ENCODE assay signal across 10 mouse cellular contexts in the genomic region with DNA sequence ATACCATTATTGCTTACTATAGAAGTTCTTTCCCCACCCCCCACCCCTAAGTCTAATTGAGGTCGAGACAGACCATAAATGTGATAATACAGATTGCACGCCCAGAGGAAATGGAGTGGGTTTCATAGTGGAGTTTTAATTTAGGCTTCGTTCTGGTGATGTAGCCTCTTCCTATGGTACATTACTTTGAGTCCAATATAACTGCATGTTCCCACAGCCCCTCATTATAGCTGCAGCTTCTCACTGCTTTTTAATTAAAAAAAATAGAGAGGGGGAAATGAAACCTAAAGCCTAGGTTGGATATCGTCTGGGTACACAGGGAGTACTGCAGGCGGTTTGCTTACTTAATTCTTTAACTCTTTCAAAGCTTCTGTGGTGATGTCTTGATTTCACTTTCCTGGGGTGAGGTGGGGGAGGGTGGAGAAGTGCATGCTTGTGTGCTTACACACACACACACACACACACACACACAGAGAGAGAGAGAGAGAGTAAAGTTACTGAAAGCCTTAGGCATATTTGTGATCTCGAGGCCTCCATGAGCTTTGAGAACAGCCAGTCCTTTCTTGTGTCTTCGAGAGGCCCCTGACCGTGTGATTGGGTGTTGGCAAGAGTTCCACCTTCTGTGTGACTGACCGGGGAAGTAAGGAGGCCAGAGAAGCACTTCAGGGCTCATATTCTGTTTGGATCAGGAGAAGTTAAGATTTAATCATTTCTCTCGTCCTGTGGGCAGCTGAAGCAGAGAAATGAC. TPM values are rescaled to one million over a fixed set of nuclear protein-coding genes. Genes with fewer than 3 reads are reported as not detected.
A peak's percentile ranks its signal among the peaks of the same experiment; 100 is the strongest.
DNase-seq lines count a peak whose midpoint lies in the region; ATAC-seq lines count a peak whose summit lies in the region.
"Had no signal": no experiment of that assay in that cellular context is flagged by ENCODE, and none has a peak within 500 bp of the region (broad histone marks: within the 10 kb centered on the region; RNA-seq: fewer than 3 reads in every experiment).

No protein-coding gene starts in this region.

- H3K4me1 ChIP-seq in hindbrain, embryonic 13.5 days (replicated peaks): peaks cover 65% of the 10 kb centered on the region

- ATAC-seq in hindbrain, embryonic 13.5 days (ENCODE audit: low FRiP score): peak; percentile 62

- DNase-seq in embryo, embryonic 10.5 days (ENCODE audit: low spot score): peak; percentile 37
- no peak for DNase-seq in embryo, embryonic 9.5 days (ENCODE audit: extremely low spot score)
- peak; percentile 22 for DNase-seq in 3T3-L1 (ENCODE audit: low read depth, low spot score)
- DNase-seq in lung, postnatal 36 days: peak; percentile 74
- no peak for DNase-seq in right cerebral cortex, postnatal 10 days (ENCODE audit: low spot score in 2 of 2)
- no peak for DNase-seq in frontal cortex, postnatal 36 days (ENCODE audit: low spot score in 2 of 2)
- no peak for DNase-seq in frontal cortex, adult 2 months (ENCODE audit: extremely low spot score in 1 of 2, low spot score in 1 of 2)

- 40% methylated on average over 10 of the region's 10 CpGs for whole genome bisulfite sequencing in hindbrain, embryonic 13.5 days

- peak overlapping the region; percentile 39 for H3K9ac ChIP-seq in hindbrain, embryonic 13.5 days

- H3K4me3 ChIP-seq in hindbrain, embryonic 13.5 days: no peak overlapping the region

- H3K36me3 ChIP-seq in hindbrain, embryonic 13.5 days: no peaks in the 10 kb centered on the region

- no peaks in the 10 kb centered on the region for H3K27me3 ChIP-seq in hindbrain, embryonic 13.5 days

- no peaks in the 10 kb centered on the region for H3K9me3 ChIP-seq in hindbrain, embryonic 13.5 days

- H3K4me2 ChIP-seq in hindbrain, embryonic 13.5 days: no peak overlapping the region; the same call in 1 of the 2 replicates
- H3K4me2 ChIP-seq: heart, embryonic 11.5 days; liver, embryonic 11.5 days had no signal

- H3K27ac ChIP-seq in hindbrain, embryonic 13.5 days: peak overlapping the region; percentile 82

RNA-seq across cellular contexts. Expression of a gene that starts 31.7 kb away (rescaled TPM):
- 70.6 and 72.8 TPM in 2 replicates for polyA plus RNA-seq in hindbrain, embryonic 13.5 days (2015; fragmentation: Nextera tagmentation; extraction: Ambion mirVana)
- polyA plus RNA-seq in frontal cortex, adult 2 months (2012; rRNA removed): 29.1 and 30.8 TPM in 2 replicates

Comparison
In these comparisons a context has a peak if more than half of its experiments do, and no peak if none do; other contexts are left out.
1. DNase-seq: peak in embryo, embryonic 10.5 days (single experiment), 3T3-L1 (single experiment) and lung, postnatal 36 days (single experiment); none in embryo, embryonic 9.5 days (single experiment), right cerebral cortex, postnatal 10 days (0 of 2), frontal cortex, postnatal 36 days (0 of 2) and frontal cortex, adult 2 months (0 of 2).